Mouse (Mus musculus): ENCODE results near the gene Srp9.

Gene Srp9

DNA sequence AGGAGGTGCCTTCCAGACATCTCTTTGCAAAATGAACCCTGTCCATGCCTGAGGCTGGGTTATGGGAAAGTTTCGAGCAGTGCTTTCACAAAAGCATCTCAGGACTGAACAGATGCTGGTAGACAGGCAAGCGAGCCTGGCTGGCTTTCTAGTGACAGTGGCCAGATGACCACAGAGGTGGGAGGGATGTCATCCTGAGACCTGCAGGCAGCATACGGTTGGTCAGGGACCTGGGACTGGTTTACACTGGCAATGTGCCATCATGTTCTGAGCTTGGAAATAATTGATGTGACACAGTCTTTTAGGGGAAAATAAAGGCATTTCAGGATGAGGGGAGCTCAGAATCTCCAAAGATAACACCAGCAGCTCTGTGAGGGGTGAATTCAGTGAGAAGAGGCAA is 19.5 kb upstream of the Srp9 start:
- DNase-seq (ENCODE audit: low spot score in 2 of 2) = no peak

DNA sequence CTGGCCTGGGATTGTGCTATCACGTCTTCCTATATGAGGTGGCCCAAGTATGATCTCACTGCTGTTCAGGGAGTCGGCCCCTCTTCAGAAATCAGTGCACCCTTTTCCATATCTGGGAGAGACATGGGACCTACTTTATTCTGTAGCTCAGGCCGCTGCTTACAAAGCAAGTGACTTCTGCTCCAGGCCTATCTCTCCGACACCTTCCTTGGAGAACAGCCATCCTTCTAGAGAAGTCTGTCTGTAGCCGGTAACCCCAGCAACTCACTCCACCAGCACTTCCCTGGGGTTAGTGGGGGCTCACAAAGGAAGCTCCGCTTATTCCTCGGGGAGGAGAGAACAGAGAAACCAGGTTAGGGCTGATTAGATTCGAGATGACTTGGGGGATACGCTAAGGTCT is 17.3 kb upstream of the Srp9 start:
- DNase-seq (ENCODE audit: low spot score in 2 of 2) = no peak

DNA sequence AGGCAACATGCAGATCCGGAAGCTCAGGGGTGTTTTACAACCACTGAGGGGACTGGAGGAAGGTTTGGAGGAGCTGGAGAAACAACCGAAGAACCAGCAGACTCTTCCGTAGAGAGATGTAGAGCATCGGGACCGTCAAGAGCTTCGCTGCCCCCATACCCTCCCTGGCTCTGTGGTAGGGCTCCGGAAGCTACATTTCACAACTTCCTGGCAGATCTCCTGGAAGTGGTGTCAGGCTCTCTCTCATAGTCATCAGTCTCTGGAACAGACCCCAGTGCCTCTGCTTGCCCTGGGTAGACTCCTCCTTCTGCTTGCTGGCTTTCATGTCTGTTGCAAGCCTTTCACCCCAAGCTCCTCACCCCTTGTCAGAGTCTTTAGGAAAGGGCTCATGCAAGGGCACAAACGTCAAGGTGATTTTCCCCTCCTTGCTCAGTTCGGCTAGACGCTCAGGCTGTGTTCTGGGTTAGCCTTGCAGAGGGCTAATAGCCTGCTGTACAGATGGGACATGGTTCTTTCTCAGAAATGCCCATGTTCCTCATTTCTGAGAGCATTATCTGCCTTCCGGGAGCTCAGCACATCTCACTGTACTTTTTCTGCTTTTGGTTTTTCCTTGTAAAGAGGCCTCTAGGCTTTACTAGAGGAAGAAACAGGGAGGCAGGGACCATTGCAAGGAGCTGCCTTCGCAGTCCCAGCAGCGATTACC is 16.0 kb upstream of the Srp9 start:
- no peak for DNase-seq (ENCODE audit: low spot score in 2 of 2)

DNA sequence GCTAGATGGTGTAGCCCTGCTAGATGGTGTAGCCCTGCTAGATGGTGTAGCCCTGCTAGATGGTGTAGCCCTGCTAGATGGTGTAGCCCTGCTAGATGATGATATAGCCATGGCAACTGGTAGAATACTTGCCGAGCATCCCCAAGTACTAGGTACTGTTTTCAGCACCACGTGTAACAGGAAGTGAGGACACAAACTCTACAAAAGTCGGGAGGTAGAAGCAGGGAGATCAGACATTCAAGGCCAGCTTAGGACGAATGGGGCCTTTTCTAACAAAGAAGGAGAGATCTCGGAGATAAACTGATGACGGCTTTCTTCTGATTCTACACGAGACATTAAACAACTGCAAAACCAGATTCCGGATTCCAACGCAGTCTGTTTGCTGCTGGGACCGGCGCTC is 14.4 kb upstream of the Srp9 start:
- no peak for DNase-seq (ENCODE audit: low spot score in 2 of 2)

DNA sequence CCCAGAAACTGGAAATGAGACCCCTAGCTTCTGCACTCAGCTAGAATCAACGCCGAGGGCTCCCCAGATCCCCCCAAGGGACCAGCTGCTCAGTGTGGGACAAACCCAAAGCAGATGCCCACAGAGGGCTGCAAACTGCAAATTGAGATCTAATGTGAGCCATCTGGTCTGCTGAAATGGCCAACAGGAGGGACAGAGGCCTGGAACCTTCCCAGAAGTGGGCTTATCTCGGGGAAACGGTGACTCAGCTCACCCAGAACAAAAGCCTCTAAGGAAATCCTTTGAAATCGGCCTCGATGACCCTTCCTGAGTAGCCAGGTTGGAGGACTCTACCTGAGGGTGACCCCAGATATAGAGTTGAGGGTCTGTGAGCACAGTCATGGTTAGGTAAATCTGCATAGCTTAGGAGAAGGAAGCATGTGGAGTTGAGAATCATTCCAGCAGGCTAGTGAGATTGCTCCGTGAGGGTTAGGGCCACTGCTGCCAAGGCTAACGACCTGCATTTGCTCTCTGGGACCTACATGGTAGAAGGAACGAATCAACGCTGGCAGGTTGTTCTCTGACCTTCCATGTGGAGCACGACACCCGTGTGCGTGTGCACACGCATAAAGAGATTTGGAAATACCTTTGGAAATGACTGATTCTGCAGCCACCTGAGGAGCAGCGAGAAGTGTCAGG is 13.7 kb upstream of the Srp9 start:
- no peak for DNase-seq (ENCODE audit: low spot score in 2 of 2)

DNA sequence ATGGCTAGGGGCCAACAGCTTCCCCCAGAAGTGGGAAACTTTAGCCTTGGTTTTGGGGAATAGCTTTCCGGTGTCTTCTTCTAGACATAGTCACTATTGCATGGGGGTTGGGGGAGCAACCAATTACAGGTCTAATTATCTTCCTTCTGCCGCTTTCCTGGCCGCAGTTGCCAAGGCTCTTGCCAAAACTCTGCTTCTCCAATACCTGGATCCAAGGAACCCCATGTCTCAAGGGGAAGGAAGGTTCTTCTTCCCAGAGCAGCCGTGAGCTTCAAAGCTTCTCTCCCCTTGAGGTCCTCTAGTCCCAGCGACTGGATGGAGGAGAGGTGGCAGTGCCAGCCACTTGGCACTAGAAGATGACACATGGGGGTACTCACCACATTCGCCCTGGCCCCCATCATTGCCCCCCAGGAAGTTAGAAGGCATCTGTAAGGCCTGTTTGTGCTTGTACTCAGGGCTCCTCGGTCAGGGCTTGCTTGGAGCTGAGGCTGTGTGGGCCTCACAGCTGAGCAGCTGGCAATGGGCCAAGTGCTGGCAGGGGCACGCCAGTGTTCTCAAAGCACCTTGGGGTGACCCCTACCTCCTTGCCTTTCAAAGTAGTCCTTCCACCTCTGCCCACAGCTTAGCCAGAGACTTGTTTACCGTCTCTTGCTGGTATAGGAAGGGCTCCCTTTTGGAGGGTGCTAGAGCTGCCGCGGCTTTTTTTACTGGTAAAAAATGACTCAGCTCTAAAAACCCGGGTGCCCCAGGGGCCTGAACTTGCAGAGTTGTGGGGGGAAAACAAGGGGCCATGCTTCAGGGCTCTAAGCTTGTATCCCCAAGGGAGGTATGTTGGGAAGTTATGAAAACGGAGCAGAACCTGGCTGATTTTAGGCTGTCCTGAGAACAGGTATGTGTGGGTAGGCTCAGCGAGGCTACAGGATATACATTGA is 12.9 kb upstream of the Srp9 start:
- no peak for DNase-seq (ENCODE audit: low spot score in 2 of 2)

DNA sequence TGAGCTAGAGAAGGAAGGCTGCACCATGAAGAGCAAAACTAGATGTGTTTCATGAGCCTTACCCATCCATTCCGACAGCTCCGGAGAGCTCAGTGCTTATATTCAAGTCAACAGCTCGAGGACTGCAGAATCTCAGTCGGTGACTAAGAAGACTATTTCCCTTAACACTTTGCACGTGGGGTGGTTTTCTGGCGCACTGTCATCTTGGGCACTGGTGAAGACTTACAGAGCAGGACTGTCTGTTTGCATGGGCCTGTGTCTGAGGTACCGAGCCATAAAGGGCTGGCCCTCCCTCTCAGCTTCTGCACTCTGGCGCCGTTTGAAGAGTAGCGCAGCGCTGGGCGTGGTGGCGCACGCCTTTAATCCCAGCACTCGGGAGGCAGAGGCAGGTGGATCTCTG is 12.2 kb upstream of the Srp9 start:
- DNase-seq (ENCODE audit: low spot score in 2 of 2) = no peak

DNA sequence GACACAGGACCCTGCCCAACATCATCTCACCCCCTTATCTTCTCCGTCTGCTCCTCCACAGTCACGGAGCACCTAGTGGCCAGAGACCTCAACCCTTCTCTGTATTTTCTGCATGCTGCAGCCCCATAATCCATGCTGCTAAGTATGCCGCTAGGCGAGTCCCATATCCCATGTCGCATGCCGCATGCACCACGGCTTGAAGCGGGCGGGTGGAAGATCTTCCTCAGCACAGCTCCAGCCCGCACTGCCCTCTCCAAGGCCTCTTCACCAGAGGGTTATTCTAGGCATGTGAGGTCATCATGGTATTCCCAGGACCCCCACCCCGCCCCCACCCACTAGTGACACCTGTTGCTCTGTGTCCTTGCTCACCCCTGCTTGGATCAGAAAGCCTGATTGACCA is 11.4 kb upstream of the Srp9 start:
- DNase-seq (ENCODE audit: low spot score in 2 of 2) = no peak

DNA sequence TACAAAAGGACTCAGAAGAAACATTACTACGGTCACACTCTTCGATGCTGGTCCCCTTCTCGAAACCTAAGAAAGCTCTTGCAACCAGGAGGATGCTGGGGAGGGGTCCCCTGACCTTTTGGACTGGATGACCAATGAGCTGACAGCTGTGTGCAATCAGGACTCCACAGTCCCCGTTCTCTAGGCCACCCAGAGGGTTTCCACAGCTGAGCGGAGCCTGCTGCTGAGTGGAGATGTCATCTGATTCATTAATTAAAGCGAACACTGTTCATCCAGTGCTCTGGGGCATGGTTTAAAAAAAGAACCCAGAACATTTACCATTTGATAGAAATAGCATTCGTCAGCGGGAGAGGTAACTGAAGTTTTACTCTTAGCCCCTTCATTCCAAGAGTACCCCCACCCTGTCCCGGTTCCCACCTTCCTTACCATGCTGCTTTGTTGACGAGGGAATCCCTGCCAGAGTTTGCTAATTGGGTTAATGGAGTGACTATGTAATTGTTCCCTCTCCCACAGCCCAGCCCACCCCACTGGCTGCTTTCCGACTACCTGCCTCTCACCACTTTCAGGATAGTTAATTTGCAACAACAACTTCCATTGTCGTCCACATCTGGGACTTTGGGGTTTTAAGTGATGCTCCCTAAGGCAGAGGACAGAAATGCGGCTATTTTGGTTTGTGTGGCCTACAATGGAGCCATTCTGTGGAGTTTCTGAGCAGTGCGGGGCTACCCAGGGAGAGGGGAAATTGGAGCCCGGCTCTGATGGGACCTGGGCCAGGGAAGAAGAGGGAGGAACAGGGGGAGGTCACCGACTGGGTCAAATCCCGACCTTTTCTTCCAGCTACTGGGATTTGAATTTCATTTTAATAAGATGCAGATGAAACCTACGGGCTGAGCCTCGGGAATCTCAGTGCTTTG is 10.7 kb upstream of the Srp9 start:
- DNase-seq (ENCODE audit: low spot score in 2 of 2) = peak in 1 of 2 experiments; percentile 19

DNA sequence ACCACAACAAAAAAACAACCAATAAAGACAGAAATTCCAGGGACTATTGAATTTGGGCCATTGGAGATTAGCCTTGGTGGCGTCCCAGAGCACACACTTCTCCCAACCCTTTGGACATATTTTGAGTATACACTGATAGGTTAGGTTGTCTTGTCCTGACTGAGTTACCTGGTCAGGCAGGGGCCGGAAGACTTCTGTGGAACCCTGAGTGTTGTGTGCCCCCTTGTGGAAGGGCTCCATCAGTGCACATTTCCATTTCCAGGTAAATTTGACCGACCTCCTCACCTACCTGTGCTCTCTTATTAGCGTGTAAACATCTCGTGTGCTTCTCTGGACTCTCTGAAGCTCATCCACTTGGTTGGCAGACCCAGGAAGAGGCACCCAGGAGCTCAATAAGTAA is 9.3 kb upstream of the Srp9 start:
- peak; percentile 34 to 37 for DNase-seq (ENCODE audit: low spot score in 2 of 2)

DNA sequence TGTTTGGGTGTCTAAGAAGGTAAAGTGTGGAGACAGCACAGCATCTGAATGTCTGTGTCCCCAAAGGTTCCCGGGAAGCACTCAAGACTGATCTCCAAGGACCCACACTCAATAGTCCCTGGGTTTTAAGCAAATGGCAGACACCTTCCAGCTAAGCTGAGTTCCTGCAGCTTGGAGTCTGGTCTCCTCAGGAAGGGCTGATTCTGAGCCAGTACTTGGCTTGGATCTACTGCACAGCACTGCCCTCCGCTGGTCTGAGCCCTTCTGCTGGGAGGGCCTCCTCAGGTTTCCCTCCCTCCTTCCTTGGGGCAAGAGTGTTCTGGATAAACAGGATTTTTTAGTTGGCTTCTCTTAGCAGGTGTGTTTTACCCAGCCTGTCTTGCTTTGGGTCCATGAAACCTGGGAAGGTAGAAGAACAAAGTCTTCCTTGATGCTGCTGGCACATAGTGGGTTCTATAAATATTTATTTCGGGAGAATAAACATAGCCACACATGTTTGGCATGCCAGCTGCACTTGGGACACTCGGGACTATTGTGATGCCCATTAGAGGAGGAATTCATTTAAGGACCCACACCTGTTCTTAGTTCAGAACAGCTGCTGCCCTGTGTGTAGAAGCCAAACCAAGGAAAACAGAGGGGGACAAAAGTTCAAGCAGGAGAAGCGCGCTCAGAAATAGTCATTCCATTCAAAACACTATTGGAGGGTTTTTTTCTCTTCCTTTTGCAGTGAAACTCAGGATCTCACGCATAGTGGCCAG is 8.7 kb upstream of the Srp9 start:
- DNase-seq (ENCODE audit: low spot score in 2 of 2) = peak in 1 of 2 experiments; percentile 19

DNA sequence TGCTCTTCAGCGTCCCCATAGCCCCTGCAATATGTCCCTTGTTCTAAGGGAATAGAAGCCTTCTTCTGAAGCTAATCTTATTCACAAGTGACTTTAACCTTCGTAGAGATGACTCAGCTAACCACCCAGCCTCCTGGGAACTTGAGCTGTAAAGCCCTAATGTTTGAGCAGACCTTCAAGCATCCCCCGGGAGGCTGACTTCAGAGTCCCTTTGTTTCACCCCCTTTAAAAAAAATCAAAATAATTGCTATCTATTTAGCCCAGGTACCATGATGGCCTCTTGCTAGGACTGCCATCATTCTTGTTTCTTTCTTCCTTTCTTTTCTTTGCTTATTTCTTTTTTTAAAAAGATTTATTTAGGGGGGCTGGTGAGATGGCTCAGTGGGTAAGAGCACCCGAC is 2.1 kb upstream of the Srp9 start:
- DNase-seq (ENCODE audit: low spot score in 2 of 2) = no peak

DNA sequence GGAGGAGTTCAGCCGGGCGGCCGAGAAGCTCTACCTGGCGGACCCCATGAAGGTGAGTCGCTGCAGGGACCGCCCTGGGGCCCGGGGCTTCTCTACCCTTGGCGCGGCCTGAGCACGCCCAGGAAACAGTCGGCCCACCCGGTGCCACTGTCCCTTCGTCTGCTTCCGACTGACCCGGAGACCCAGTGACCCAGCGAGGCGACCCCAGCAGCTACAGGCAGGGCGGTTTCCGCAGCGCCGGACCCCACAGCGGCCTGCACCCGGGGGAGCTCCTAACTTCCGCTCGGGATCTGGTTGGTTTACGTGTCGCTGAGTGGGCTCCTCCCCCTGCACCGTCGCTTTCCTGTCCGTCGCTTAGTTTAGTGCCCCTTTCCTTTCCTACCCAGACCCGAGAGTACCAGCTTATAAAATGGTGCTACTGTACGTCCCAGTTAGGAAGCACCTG is 409 bp downstream of the Srp9 start:
- peak; percentile 74 to 79 for DNase-seq (ENCODE audit: low spot score in 2 of 2)

DNA sequence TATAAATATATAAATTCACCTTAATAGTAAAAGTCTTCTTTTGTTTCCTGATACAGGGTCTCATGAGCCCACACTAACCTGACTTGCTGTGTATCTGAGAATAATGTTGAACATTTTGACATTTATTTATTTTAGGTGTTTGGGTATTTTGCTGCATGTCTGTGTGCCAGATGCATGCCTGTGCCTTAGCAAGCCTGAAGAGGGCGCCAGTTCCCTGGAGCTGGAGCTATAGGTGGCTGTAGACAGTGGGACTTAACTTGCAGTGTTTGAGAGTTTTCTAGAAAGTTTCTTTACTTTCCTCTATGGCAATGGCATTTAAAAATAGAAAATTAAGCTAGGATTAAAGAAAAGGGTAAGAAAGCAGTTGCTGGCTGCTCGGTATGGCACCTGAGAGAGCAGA is 6.3 kb downstream of the Srp9 start:
- no peak for DNase-seq (ENCODE audit: low spot score in 2 of 2)

DNA sequence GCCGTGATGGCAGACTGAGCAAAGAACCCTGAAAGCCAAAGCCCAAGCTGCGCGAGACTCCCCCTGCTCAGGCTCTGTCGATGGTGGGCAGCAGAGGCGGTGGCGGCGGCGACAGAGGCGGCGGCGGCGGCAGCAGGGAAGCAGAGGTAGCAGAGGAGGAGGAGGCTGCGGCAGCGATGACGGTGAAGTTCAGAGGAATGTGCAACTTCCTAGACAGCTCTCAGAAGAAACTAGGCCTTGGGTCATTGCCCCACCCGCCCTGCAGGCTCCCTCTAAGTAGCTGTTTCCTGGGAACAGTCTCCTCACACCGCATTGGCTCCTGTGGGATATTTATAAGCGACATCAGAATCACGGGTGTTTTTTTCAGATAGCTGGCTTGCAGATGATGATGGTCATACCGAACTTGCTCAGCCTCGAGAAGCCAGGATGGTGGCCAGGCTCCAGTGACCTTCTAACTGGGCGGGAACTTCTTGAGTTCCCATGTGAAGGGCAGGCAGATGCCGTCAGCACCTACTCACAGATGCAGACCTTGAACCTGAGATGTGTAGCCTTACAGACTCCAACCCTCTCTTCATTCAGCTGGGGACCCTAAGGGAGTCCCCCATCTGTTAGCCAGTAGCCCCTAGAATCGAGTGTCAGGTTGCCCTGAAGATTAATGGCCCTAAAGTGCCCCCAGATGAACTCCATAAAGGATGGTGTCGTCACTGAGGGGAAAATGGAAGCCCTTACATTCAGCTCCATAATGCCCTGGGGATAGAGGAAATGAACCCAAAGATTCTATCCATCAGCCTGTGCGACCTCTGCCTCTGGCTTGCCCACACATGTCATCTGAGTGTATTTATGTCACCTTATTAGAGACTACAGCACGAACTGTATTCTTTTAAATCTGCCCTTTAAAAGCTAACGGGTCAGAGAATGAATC is 12.9 kb downstream of the Srp9 start:
- DNase-seq (ENCODE audit: low spot score in 2 of 2) = no peak

DNA sequence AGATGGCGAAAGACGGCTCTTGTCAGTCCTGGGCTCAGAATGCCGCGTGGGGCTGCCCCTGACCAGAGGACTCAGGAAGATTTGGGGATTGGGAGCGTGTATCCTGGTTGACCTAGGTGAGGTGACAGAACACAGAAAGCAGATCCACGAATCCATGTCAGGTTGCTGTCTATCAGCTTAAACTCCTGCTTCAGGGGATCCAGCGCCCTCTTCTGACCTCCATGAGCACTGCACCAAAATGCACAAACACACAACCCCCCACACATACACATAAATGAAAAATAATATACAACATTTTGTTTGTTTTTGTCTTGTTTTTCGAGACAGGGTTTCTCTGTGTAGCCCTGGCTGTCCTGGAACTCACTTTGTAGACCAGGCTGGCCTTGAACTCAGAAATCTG is 13.6 kb downstream of the Srp9 start:
- DNase-seq (ENCODE audit: low spot score in 2 of 2) = no peak

DNA sequence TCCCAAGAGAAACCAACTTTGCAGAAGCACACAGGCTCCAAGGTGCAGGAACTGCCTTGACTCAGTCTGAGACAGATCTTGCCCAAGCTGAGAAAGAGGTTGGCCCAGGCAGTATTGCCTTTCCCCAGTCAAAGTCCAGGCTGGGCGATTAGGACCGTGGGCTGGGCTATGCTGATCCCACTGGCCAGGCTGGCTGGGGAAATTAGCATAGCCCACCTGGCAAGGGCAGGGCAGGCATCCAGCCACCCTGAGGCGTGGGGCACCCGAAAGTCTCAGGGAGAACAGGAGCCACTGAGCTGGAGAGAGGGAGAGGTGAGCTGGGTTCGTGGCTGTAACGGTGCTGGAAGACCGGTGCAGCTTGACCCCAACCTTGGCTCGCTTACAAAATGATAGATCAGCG is 15.4 kb downstream of the Srp9 start:
- no peak for DNase-seq (ENCODE audit: low spot score in 2 of 2)

DNA sequence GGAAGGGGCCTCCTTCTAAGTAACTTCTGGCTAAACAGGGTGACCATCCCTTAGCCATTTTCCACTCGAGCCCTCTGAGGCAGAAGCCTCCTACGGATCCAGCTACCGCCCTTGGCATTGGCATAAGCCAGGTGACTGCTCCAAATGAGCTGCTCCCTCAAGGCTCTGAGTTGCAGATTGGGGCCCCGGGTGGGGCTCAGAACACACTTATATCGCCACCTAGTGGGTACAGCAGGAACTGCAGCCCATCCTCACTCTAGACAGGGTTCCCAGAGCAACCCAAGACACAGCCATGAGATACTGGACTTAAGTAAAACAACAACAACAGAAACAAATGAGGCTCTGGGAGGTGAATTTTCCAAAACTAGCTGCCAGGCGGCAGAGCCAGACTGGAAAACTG is 15.8 kb downstream of the Srp9 start:
- peak; percentile 81 to 82 for DNase-seq (ENCODE audit: low spot score in 2 of 2)

DNA sequence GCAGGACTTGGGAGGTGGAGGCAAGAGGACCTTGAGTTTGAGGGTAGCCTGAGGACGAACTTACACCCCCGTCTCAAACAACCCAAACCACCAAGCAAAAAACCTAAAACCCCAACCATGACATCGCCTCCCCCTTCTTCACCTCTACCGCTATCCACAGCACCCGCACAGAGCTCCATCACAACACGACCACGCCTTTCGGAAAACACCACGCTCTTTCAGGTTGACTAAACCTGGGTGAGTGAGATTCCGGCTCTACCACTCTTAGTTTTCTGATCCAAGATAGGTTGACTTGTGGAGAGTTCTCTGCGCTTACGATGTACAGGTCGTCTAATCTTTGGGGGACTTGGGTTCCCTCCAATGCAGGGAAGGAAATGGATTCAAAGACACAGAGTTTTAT is 18.2 kb downstream of the Srp9 start:
- DNase-seq (ENCODE audit: low spot score in 2 of 2) = no peak

DNA sequence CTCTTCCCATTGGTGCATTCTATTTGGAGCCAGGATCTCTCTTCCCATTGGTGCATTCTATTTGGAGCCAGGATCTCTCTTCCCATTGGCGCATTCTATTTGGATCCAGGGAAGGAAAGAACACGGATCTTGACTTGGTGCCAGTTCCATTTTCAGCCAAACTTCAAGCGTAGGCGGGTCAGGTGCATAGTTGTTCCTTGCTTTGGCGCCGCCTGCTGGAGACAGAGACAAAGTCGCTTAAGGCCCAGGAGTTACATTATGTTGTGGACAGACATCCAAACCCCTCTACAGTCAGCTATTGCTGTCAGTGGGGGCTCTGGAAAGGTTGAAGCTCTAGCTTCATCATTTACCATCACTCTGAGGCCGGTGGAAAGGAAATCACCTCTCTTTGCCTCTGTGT is 18.8 kb downstream of the Srp9 start:
- no peak for DNase-seq (ENCODE audit: low spot score in 2 of 2)

Measured in frontal cortex, postnatal 36 days (tissue).